Mouse (Mus musculus): ENCODE results near the gene Vwa8. TPM values are rescaled to one million over a fixed set of nuclear protein-coding genes. Genes with fewer than 3 reads are reported as not detected.
"Not testable (repeated sequence)": the region's sequence is repeated elsewhere in the genome, so short reads cannot be mapped to it uniquely, and the experiment has no call there.

Gene Vwa8
- polyA plus RNA-seq, 1 experiment from 2014 or later, result 41.6 TPM

DNA sequence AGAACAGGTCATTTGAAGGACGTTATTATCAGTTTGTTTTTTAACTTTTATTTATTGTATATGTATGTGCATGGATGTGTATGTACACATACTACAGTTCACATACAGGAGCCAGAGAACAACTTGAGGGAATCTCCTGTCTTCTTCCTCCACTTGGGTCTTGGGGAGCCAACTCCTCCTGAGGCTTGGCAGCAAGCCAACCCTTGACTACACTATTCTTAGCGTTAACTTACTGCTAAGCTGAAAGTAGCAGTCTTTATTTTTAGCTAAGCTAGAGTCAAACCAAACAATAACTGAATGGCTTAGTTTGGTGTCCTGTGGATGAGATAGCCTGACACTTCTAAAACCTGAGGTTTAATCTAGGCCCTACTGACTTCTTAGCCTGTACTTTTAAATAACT is 135.4 kb downstream of the Vwa8 start:
- Histone ChIP-seq H3K4me3 (ENCODE audit: inconsistent target) (no peak overlapping the region), H3K27ac (no peak overlapping the region), H3K79me2 (ENCODE audit: inconsistent target) (no peaks in the 10 kb centered on the region), H3K36me3 (ENCODE audit: inconsistent target) (no peaks in the 10 kb centered on the region)
- WGBS (ENCODE audit: missing documents), result 51% methylated on average over 2 of the region's 2 CpGs

DNA sequence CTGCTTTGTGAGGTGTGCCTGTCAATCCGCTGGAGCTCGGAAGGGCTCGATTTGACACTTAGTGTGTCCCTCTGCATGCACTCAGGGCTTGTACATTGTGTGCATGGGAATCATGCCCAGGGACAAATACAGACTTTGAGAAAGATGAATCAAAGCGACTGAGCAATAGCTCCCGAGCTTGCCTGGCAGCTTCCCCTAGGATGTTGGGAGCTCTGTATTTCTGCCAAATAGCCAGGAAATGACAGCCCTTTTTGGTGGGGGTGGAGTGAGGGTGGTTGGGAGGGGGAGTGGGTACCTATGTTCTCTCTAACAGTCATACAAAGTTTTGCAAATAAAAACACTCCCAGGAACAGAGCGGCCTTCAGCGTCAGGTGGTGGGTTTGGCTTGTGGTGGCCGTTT is 138.7 kb downstream of the Vwa8 start:
- Histone ChIP-seq H3K27ac (no peak overlapping the region), H3K36me3 (ENCODE audit: inconsistent target) (no peaks in the 10 kb centered on the region), H3K4me3 (ENCODE audit: inconsistent target) (no peak overlapping the region), H3K79me2 (ENCODE audit: inconsistent target) (no peaks in the 10 kb centered on the region)
- WGBS (ENCODE audit: missing documents), result over 99% methylated on average over 8 of the region's 8 CpGs

DNA sequence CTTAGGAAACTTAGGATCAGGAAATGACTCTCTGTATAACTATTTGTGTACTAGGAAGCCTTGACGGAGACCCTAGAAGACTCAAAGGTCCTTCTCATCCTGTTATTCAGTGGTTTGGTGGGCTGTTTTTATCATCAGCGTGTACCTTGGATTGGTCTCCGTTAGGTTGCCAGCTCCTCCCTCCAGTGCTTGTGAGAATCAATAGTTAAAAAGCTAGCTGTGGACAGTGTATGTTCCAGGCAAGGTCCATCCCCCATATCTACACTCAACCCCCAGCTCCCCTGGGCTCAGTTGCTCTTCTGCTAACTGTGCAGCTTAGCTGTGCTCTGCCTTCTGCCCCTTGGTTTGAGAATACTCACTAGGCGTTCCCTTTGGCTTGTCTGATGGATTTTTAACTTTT is 143.6 kb downstream of the Vwa8 start:
- 87% methylated on average over 4 of the region's 4 CpGs for WGBS (ENCODE audit: missing documents)
- Histone ChIP-seq H3K79me2 (ENCODE audit: inconsistent target) (no peaks in the 10 kb centered on the region), H3K27ac (no peak overlapping the region), H3K4me3 (ENCODE audit: inconsistent target) (no peak overlapping the region), H3K36me3 (ENCODE audit: inconsistent target) (peaks cover 6% of the 10 kb centered on the region; the same call in 1 of the 2 replicates)

DNA sequence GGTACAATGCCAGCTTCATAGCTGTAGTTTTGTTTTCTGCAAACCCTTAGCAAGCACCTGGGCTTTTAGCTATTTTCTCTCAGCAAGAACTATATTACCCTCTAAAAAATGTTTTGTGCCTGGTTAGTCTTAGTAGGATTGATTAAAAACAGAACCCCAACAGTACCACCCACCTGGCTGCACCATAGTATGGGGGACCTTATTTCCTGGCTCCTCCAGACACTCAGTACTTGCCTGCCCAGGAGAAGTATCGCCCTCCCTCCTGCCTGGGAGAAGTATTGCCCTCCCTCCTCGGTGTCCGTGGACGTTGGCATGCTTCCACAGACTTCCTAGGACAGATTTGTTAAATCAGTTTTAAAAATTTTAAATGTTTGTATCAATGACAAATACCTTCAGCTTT is 144.7 kb downstream of the Vwa8 start:
- H3K4me3 ChIP-seq (ENCODE audit: inconsistent target), result no peak overlapping the region
- no peaks in the 10 kb centered on the region for H3K79me2 ChIP-seq (ENCODE audit: inconsistent target)
- H3K36me3 ChIP-seq (ENCODE audit: inconsistent target), result peaks cover 6% of the 10 kb centered on the region; the same call in 1 of the 2 replicates
- 89% methylated on average over 4 of the region's 4 CpGs for WGBS (ENCODE audit: missing documents)
- no peak overlapping the region for H3K27ac ChIP-seq

DNA sequence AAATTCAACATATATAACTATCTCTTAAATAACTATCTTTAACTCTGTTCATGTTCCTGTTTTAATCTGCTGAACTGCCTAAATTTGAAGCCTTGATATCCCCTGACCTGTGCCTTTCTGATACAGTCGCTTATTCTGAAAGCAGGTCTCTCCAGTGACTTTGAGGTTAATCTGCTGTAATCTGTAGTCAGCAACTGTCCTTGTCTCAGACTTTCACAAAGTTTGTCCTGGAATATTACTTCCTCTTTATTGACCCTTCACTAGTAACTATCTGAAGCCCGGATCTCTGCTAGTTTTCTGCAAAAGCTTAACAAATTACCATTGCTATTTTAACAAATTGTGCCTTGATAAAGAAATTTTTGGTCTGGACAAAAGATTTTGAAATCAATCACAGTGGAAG is 147.5 kb downstream of the Vwa8 start:
- Histone ChIP-seq H3K4me3 (ENCODE audit: inconsistent target) (no peak overlapping the region), H3K27ac (no peak overlapping the region), H3K36me3 (ENCODE audit: inconsistent target) (peaks cover 6% of the 10 kb centered on the region; the same call in 1 of the 2 replicates), H3K79me2 (ENCODE audit: inconsistent target) (no peaks in the 10 kb centered on the region)
- 96% methylated on average over 2 of the region's 2 CpGs for WGBS (ENCODE audit: missing documents)

DNA sequence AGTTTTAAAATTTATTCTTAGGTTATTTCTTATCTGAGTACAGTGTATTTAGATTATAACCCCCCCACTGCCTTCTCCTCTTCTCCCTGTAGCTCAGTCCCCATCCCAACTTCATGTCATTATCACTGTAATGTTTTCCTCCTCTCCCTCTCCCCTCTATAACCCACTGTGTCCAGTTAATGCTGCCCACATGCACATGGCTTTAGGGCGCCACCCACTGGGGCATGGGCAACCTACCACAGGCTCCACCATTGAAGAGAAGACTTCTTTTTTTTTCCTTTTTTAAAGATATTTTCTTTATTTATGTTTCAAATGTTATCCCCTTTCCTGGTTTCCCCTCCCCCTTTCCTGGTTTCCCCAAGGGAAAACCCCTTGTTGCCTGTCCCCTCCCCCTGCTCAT is 154.7 kb downstream of the Vwa8 start:
- WGBS (ENCODE audit: missing documents), result 73% methylated on average over 1 of the region's 1 CpGs
- Histone ChIP-seq H3K36me3 (ENCODE audit: inconsistent target) (no peaks in the 10 kb centered on the region), H3K4me3 (ENCODE audit: inconsistent target) (no peak overlapping the region), H3K27ac (no peak overlapping the region), H3K79me2 (ENCODE audit: inconsistent target) (no peaks in the 10 kb centered on the region)

DNA sequence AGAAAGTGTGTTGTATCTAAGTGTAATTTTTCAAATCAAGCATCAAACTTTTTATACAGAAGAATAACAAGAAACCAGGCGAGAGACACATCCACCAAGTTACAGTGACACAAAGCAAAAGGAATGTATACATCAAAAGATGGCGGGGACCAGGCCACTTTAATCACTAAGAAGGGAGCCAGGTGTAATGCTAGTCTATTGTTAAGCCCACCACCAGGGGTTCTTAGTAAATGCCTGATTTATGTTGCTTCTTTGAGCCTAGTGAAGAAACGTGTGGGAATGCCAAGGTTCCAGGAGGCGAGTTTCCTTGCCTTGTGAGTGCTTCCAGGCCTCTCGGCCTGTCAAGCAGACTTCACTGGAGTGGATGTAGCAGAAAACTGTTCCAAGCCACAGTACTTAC is 168.9 kb downstream of the Vwa8 start:
- H3K4me3 ChIP-seq (ENCODE audit: inconsistent target); H3K36me3 ChIP-seq (ENCODE audit: inconsistent target); H3K79me2 ChIP-seq (ENCODE audit: inconsistent target); H3K27ac ChIP-seq: not testable (repeated sequence)
- 95% methylated on average over 5 of the region's 5 CpGs for WGBS (ENCODE audit: missing documents)

DNA sequence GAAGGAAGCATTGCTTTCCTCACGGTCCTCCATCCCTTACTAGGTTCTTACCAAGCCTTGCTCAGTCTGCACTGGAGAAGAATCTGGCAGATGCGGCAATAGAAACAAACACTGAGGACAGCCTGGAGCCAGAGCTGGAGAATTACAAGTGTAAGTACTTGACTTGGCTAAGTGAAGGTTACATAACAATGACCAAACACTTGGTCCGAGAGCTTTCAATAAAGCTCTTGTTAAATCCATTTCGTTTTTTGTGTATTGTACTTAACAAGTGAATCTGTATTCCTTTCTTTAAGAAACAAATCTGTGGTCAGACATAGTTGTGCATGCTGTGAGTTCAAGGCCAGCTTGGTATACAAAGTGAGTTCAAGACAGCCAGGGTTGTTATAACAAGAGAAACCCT is 169.7 kb downstream of the Vwa8 start:
- Histone ChIP-seq H3K27ac (no peak overlapping the region), H3K79me2 (ENCODE audit: inconsistent target) (no peaks in the 10 kb centered on the region), H3K4me3 (ENCODE audit: inconsistent target) (no peak overlapping the region), H3K36me3 (ENCODE audit: inconsistent target) (no peaks in the 10 kb centered on the region)
- 93% methylated on average over 4 of the region's 4 CpGs for WGBS (ENCODE audit: missing documents)

DNA sequence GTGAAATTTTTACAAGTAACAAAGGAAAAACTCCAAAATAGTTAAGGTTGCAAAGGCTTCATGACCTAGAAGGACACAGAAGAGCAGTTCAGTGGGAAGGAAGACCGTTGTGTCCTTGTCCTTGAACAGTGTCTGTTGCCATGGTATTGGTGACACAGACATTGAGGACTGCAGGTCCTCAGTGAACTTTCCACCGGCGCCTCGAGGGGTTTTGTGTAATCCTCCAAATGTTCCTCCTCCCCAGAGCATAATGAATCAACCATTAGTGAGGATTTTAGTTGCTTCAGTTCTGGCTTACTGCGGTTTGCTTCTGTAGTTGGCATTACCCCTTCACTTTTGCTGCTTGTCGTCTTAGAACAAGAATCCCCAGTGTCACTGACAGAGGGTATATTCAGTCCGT is 172.9 kb downstream of the Vwa8 start:
- H3K79me2 ChIP-seq (ENCODE audit: inconsistent target), result no peaks in the 10 kb centered on the region
- H3K4me3 ChIP-seq (ENCODE audit: inconsistent target), result no peak overlapping the region
- H3K27ac ChIP-seq, result no peak overlapping the region
- WGBS (ENCODE audit: missing documents), result 95% methylated on average over 7 of the region's 7 CpGs
- H3K36me3 ChIP-seq (ENCODE audit: inconsistent target), result no peaks in the 10 kb centered on the region

DNA sequence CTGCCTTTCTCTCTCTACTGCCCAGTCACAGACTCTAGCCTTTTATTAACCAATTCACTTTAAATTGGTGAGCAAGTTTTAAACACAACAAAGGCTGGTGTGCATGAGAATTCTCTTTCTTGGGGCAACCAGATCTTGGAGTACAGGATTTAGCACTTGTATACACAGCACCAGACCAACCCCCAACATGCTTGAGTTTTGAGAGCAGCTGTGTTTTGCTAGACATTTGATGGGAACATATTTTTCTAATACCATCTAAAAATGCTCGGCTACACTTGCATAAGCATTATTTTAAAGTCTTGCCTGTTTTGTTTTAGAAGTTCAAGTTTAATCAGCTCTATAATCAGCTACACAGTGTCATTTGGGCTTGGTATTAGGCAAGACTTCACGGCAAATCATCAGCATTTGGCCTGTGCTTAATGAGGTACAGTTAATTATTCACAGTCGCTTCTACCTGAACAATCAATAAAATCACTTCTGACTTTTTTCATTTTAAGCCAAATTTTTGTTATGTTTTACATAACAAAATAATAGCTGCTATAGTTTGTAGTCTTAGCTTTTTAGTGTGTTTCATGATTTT is 180.2 kb downstream of the Vwa8 start:
- Histone ChIP-seq H3K27ac (no peak overlapping the region), H3K36me3 (ENCODE audit: inconsistent target) (no peaks in the 10 kb centered on the region), H3K4me3 (ENCODE audit: inconsistent target) (no peak overlapping the region), H3K79me2 (ENCODE audit: inconsistent target) (no peaks in the 10 kb centered on the region)
- WGBS (ENCODE audit: missing documents), result 91% methylated on average over 3 of the region's 3 CpGs

DNA sequence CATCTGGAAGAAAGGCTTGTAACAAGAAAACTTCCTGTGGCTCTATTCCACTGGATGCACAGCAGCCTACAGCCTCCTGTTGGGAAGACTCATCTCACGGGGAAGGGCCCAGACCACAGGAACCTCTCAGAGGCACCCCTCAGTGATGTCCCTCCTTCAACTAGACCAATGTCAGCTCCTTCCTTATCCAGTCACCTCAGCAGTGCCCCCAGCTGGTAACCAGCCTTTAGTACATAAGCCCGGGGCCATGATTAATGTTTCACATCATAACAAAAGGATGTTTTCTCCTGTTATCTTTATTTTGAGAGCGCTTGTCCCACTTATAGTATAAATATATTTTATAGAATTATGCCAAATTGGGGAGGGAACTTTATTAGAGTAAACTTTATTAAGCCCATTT is 181.9 kb downstream of the Vwa8 start:
- 96% methylated on average over 3 of the region's 3 CpGs for WGBS (ENCODE audit: missing documents)

DNA sequence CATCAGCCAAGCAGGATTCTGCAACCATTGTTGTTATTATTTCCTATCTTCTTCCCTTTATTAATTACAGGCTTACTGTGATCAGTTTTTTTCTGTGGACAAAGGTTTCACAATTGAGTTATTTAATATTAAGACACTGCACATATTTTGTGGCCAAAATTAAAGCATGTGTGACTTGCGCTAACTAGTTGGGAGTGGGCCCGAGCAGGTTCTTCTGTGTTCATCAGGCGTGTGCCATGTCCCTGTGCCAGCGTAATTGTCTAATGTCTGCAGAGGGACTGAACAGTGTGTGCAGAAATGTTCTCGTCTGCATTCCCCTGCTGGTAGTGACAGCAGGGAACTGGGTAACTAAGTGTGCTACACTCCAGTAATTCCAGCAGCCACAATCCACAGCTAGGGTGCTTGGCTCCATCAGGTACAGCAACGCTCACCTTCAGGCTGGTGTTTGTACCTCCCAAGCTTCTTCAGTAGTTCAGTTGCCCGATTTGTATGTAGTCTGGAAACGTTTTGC is 182.4 kb downstream of the Vwa8 start:
- Histone ChIP-seq H3K79me2 (ENCODE audit: inconsistent target) (no peaks in the 10 kb centered on the region), H3K4me3 (ENCODE audit: inconsistent target) (no peak overlapping the region), H3K27ac (no peak overlapping the region), H3K36me3 (ENCODE audit: inconsistent target) (no peaks in the 10 kb centered on the region)
- WGBS (ENCODE audit: missing documents), result 94% methylated on average over 8 of the region's 8 CpGs

More for the DNA sequence above, 181.9 kb downstream of the Vwa8 start:
- Histone ChIP-seq H3K27ac (no peak overlapping the region), H3K4me3 (ENCODE audit: inconsistent target) (no peak overlapping the region), H3K79me2 (ENCODE audit: inconsistent target) (no peaks in the 10 kb centered on the region), H3K36me3 (ENCODE audit: inconsistent target) (no peaks in the 10 kb centered on the region)

DNA sequence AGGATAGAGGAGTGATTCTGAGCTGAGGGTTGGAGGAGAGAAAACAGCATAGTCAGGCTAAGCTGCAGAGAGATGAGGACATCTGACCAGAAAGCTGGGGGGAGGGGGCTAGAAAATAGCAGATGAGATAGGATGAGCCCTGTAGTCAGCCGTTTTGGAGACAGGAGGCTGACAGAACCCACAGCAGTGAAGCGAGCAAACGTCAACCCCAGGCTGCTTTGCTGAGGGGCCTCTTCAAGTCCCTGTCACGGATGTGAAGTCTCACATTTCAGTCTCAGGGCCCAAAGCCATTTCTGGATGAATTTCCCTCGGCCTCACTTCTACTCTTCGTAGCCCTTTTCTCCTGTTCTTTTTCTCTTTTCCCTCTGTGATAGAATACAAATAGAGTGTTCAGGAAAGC is 184.5 kb downstream of the Vwa8 start:
- WGBS (ENCODE audit: missing documents), result 98% methylated on average over 6 of the region's 6 CpGs
- no peaks in the 10 kb centered on the region for H3K79me2 ChIP-seq (ENCODE audit: inconsistent target)
- H3K27ac ChIP-seq, result no peak overlapping the region
- no peaks in the 10 kb centered on the region for H3K36me3 ChIP-seq (ENCODE audit: inconsistent target)
- no peak overlapping the region for H3K4me3 ChIP-seq (ENCODE audit: inconsistent target)

DNA sequence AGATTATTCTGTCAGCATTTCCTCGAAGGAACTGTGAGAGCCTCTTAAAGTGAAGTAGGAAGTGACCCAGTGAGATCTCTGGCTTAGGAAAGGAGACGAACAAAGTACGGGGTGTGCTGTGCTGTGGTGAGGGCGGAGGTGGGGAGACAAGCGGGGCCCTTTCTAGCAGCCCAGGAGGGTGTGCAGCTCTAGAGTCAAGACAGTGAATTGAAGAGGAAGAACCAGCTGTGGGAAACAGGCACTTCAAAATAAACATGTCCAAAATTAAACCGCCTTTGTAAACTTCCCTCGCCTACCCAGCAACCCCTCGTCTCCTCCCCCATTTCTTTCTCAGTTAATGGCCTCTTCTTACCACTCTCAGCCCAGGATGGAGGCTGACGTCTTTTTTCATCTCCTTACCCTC is 185.7 kb downstream of the Vwa8 start:
- no peak overlapping the region for H3K27ac ChIP-seq
- H3K36me3 ChIP-seq (ENCODE audit: inconsistent target), result no peaks in the 10 kb centered on the region
- H3K4me3 ChIP-seq (ENCODE audit: inconsistent target), result no peak overlapping the region
- 74% methylated on average over 9 of the region's 9 CpGs for WGBS (ENCODE audit: missing documents)
- H3K79me2 ChIP-seq (ENCODE audit: inconsistent target), result no peaks in the 10 kb centered on the region

DNA sequence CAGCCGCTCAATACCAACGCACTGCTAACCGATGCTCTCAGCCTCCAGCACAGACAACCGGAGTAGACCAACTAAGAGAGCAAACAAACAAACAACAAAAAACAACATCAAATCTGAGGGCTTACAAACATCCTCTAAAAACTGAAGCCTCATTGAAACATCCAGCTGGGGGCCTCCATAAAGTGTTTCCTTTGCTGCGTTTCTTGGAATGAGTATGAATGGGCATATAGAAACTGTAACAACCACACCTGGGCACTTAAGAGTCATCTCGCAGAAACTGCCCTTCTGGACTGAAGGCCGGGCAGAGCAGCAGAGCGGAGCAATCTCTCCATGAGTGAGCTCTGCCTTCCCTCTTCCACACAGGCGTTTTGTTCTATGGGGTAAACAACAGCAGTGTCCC is 186.7 kb downstream of the Vwa8 start:
- Histone ChIP-seq H3K4me3 (ENCODE audit: inconsistent target) (no peak overlapping the region), H3K27ac (no peak overlapping the region), H3K79me2 (ENCODE audit: inconsistent target) (no peaks in the 10 kb centered on the region), H3K36me3 (ENCODE audit: inconsistent target) (no peaks in the 10 kb centered on the region)
- 96% methylated on average over 9 of the region's 9 CpGs for WGBS (ENCODE audit: missing documents)

DNA sequence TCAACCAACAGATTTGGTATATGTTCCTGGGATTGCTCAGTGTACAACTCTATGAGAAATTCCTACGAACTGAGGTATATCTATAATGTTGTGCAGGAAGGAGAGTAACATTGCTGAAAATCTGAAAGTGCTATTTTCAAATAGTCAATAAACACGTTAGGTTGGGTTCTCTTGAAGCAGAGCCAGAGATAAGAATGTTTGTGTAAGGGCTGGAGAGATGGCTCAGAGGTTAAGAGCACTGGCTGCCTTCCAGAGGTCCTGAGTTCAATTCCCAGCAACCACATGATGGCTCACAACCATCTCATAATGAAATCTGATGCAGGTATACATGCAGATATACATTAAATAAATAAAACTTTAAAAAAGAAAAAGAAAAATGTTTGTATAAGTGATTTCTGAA is 198.3 kb downstream of the Vwa8 start:
- H3K36me3 ChIP-seq (ENCODE audit: inconsistent target), result no peaks in the 10 kb centered on the region
- no peak overlapping the region for H3K27ac ChIP-seq
- H3K79me2 ChIP-seq (ENCODE audit: inconsistent target), result no peaks in the 10 kb centered on the region
- no peak overlapping the region for H3K4me3 ChIP-seq (ENCODE audit: inconsistent target)
- 93% methylated on average over 2 of the region's 2 CpGs for whole genome bisulfite sequencing (ENCODE audit: missing documents)

Data from macrophage (primary cell).